Mouse (Mus musculus) intestine, embryonic 16.5 days (tissue): Measurements from ENCODE around the gene Med26. TPM values are rescaled to one million over a fixed set of nuclear protein-coding genes. Genes with fewer than 3 reads are reported as not detected.

Experiments used
- ATAC-seq: fragments of 200-750 bp; cut with Nextera tagmentation; 2 replicates; pipeline ENCODE4 v1.8.0; 2017; ENCODE audit warnings: moderate TSS enrichment, moderate library complexity
- H3K27ac ChIP-seq: fragments of 300-500 bp; sonication (generic); 2 replicates; pipeline ENCODE4 v1.5.1; 2014; ENCODE audit warnings: mild to moderate bottlenecking, low read length
- H3K27me3 ChIP-seq: fragments of 300-500 bp; sonication (generic); replicated peaks from 2 replicates; pipeline ENCODE4 v1.6.1; 2014; ENCODE audit warnings: low read length, control low read depth, mixed read lengths; ENCODE audit not compliant: control insufficient read depth, insufficient read depth
- H3K36me3 ChIP-seq: fragments of 300-500 bp; sonication (generic); 2 replicates; pipeline ENCODE4 v1.6.1; 2014; ENCODE audit warnings: low read length, control low read depth; ENCODE audit not compliant: control insufficient read depth, insufficient read depth
- H3K4me1 ChIP-seq: fragments of 300-500 bp; sonication (generic); 2 replicates; pipeline ENCODE4 v1.6.1; 2014; ENCODE audit warnings: low read length, control low read depth, mixed read lengths; ENCODE audit not compliant: control insufficient read depth, insufficient read depth
- H3K4me2 ChIP-seq: fragments of 300-500 bp; sonication (generic); 2 replicates; pipeline ENCODE4 v1.6.1; 2014; ENCODE audit warnings: low read depth, low read length, control low read depth
- H3K4me3 ChIP-seq: fragments of 300-500 bp; sonication (generic); 2 replicates; pipeline ENCODE4 v1.5.1; 2014; ENCODE audit warnings: mild to moderate bottlenecking, low read length
- H3K9ac ChIP-seq: fragments of 300-500 bp; sonication (generic); 2 replicates; pipeline ENCODE4 v1.6.1; 2014; ENCODE audit warnings: low read depth, low read length
- H3K9me3 ChIP-seq: fragments of 300-500 bp; sonication (generic); 2 replicates; pipeline ENCODE4 v1.6.1; 2016; ENCODE audit warnings: low read length, control low read depth; ENCODE audit not compliant: control insufficient read depth
- WGBS: fragments of 180-500 bp; shearing (Covaris S2); extraction: QIAGEN DNeasy Blood & Tissue Kit; methylation state at CpG from one replicate; pipeline ENCODE4 v1.1.7; 2014; 5-methylcytosine and 5-hydroxymethylcytosine counted together
- microRNA-seq: library from miRNA; unstranded; fragments of <30 nt; microRNA quantifications from one replicate; pipeline ENCODE4, GENCODE M21; 2016
- polyA plus RNA-seq: library from polyadenylated mRNA; unstranded; fragments of >200 nt; fragmentation: Nextera tagmentation; extraction: Ambion mirVana; gene quantifications from 2 replicates; pipeline ENCODE4 v1.2.1, GENCODE M21; 2015

Med26 gene
- polyA plus RNA-seq, 1 experiment from 2014 or later: 14.2 TPM

- Histone ChIP-seq H3K27me3 (no peaks in the 10 kb centered on the region), H3K4me1 (peaks cover 7% of the 10 kb centered on the region; the same call in 1 of the 2 replicates), H3K4me3 (no peak overlapping the region), H3K4me2 (no peak overlapping the region), H3K9ac (no peak overlapping the region), H3K36me3 (peaks cover 7% of the 10 kb centered on the region), H3K9me3 (no peaks in the 10 kb centered on the region), H3K27ac (no peak overlapping the region)
- WGBS: 90% methylated on average over 6 of the region's 6 CpGs
- no peak for ATAC-seq
These were observed 103.0 kb downstream of the Med26 start for GRCm38 (mm10) chr8:72445071-72445470.

Small RNA genes within 50 kb of the gene (microRNA-seq; reads per million reads assigned to microRNA genes)
- gene Gm28019: not detected
- gene Mir7068: 0.91 reads per million

Other genes with a start within 250 kb of the Med26 start
- 14.3 and 18.9 TPM in 2 replicates for gene Gm10282, start 243.0 kb downstream of the Med26 start, polyA plus RNA-seq
- gene Klf2, start 229.2 kb downstream of the Med26 start, polyA plus RNA-seq: 3.6 and 5.1 TPM in 2 replicates
- gene Eps15l1, start 126.8 kb downstream of the Med26 start, polyA plus RNA-seq: 41.9 and 42.5 TPM in 2 replicates
- gene Calr3, start 104.4 kb downstream of the Med26 start, polyA plus RNA-seq: 1.4 and 1.5 TPM in 2 replicates
- gene 1700030K09Rik, start 104.4 kb downstream of the Med26 start, polyA plus RNA-seq: 10.7 and 11.5 TPM in 2 replicates
- gene Cherp, start 73.0 kb downstream of the Med26 start, polyA plus RNA-seq: 46.0 and 47.9 TPM in 2 replicates
- 7.9 and 8.2 TPM in 2 replicates for gene Slc35e1, start 55.7 kb downstream of the Med26 start, polyA plus RNA-seq
- 114 and 121 TPM in 2 replicates for gene Smim7, start 22.8 kb upstream of the Med26 start, polyA plus RNA-seq
- gene Tmem38a, start 23.8 kb upstream of the Med26 start, polyA plus RNA-seq: 12.1 and 12.2 TPM in 2 replicates
- 0.09 and 0.12 TPM in 2 replicates for gene Nwd1, start 98.4 kb upstream of the Med26 start, polyA plus RNA-seq
- 130 and 141 TPM in 2 replicates for gene Sin3b, start 175.0 kb upstream of the Med26 start, polyA plus RNA-seq
- gene F2rl3, start 213.6 kb upstream of the Med26 start, polyA plus RNA-seq: 3.9 and 4.7 TPM in 2 replicates